Mouse (Mus musculus): ENCODE results near the gene Prr7. TPM values are rescaled to one million over a fixed set of nuclear protein-coding genes. Genes with fewer than 3 reads are reported as not detected.
A peak's percentile ranks its signal among the peaks of the same experiment; 100 is the strongest.

The Prr7 gene
- polyA plus RNA-seq, 1 experiment from 2014 or later, result 0.70 TPM

DNA sequence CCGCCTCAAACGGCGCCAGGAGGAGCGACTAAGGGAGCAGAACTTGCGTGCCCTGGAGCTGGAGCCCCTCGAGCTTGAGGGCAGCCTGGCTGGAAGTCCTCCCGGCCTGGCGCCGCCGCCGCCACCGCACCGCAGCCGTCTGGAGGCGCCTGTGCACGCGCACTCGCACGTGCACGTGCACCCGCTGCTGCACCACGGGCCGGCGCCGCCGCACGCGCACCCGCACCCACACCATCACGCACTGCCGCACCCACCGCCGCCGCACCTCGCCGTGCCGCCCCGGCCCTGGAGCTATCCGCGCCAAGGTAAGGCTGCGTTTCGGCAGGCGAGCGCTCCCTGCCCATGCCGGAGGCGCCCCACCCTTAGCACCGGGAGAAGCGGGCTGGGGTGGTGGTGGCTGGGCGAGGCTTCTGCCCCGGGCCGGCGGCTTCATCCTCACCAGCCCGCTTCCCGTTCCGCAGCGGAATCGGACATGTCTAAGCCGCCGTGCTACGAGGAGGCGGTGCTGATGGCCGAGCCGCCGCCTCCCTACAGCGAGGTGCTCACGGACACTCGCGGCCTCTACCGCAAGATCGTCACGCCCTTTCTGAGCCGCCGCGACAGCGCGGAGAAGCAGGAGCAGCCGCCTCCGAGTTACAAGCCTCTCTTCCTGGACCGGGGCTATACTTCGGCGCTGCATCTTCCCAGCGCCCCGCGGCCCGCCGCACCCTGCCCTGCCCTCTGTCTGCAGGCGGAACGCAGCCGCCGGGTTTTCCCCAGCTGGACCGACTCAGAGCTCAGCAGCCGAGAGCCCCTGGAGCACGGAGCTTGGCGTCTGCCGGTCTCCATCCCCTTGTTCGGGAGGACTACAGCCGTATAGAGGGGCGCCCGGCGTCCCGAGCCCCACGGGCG is 8.3 kb downstream of the Prr7 start:
- peak; percentile 63 for ATAC-seq (replicated peaks; ENCODE audit: low FRiP score)
- under 1% methylated on average over 97 of the region's 103 CpGs for WGBS

DNA sequence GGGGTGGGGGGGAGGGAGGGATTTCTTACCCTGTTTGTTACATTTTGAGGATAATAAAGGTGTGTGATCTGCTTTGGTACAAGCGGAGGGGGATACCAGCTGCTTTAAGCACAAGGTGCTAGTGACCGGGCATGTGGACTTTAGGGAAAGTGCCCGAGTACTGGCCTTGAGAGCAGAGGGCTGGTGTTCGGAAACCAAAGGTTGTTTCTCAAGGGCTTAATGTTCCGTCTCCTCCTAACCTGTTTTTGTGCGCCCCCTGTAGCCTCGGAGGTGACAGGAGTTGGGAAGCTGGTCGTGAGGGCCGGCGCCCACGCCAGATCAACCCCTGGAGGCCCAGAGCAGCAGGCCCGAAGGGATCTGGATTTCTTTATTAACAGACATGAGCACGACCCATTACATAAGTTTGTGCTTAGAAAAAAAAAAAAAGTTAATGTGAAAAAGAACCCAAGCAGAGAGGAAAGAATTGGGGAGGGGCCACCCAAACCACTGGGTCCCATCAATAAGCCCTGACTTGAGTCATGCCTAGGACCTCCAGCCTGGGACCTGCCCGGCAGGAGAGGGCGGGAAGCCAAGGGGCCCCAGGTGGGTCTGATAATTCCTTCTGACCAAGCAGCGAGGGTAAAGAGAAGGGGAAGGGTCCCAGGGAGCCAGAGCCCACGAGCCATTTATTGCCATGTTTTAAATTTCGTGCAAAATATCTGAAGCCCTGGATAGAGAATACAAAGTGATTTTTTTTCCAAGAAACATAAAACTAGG is 9.2 kb downstream of the Prr7 start:
- 21% methylated on average over 18 of the region's 18 CpGs for WGBS
- Histone ChIP-seq H3K4me3 (replicated peaks) (peak overlapping the region; percentile 67), H3K27ac (peak overlapping the region; percentile 82), H3K4me2 (peak overlapping the region; percentile 100), H3K27me3 (0 out of 2 replicates have a peak, but pooled peaks cover 8% of the 10 kb centered on the region), H3K9ac (peak overlapping the region; percentile 57), H3K4me1 (peaks cover 46% of the 10 kb centered on the region), H3K36me3 (peaks cover 45% of the 10 kb centered on the region), H3K9me3 (replicated peaks) (no peaks in the 10 kb centered on the region)
- ATAC-seq (replicated peaks; ENCODE audit: low FRiP score), result no peak

More for the DNA sequence above, 8.3 kb downstream of the Prr7 start:
- Histone ChIP-seq H3K4me2 (peak overlapping the region; percentile 100), H3K4me3 (replicated peaks) (peak overlapping the region; percentile 67), H3K9ac (peak overlapping the region; percentile 57), H3K9me3 (replicated peaks) (no peaks in the 10 kb centered on the region), H3K27me3 (0 out of 2 replicates have a peak, but pooled peaks cover 8% of the 10 kb centered on the region), H3K27ac (peak overlapping the region; percentile 82), H3K36me3 (peaks cover 38% of the 10 kb centered on the region), H3K4me1 (peaks cover 46% of the 10 kb centered on the region)

DNA sequence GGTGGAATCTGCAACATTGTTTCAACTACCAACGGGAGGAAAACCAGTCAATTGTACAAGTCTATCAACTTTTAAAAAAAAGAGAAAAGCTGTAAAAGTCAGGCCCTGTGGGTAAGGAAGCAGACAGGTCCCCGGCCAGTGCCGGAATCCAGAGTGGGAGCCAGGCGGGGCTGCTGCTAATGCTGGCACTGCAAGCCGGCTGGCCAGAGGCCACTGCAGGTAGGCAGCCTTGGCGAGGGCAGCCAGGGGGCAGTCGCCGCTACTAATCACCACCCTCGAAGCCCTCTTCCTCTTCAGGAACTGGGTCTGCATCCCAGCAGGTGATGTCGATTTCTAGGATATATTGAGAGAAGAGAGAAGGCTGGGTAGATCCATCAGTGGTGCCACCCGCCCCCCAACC is 9.9 kb downstream of the Prr7 start:
- Histone ChIP-seq H3K27me3 (0 out of 2 replicates have a peak, but pooled peaks cover 8% of the 10 kb centered on the region), H3K4me2 (no peak overlapping the region), H3K9ac (no peak overlapping the region), H3K36me3 (peaks cover 51% of the 10 kb centered on the region), H3K4me3 (replicated peaks) (no peak overlapping the region), H3K9me3 (replicated peaks) (no peaks in the 10 kb centered on the region), H3K4me1 (peaks cover 50% of the 10 kb centered on the region), H3K27ac (0 out of 2 replicates have a peak overlapping the region, but pooled peaks have one; percentile 4)
- no peak for ATAC-seq (replicated peaks; ENCODE audit: low FRiP score)
- WGBS, result 73% methylated on average over 11 of the region's 11 CpGs

DNA sequence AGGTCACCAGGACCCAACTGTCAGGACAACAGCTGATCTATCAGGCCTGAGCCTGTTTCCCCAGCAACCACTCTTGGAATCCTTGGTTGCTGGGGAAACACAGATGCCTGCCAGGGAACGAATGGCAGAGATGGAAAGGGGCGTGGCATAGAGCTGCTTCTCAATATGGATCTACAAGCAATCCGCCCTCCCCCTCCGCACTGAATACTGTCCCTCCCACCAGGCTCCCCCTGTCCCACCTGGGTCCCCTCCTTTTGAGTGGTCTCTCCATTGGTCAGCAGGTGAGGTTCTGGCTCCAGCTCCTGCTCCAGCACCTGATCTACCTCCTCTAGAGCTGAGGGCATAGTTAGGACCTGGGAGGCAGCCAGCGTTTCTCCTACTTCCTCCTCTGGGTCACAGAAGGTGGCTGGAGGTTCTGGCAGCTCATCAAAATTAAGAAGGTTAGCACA is 10.6 kb downstream of the Prr7 start:
- H3K4me1 ChIP-seq, result peaks cover 50% of the 10 kb centered on the region
- H3K4me3 ChIP-seq (replicated peaks), result no peak overlapping the region
- no peak for ATAC-seq (replicated peaks; ENCODE audit: low FRiP score)
- H3K9me3 ChIP-seq (replicated peaks), result no peaks in the 10 kb centered on the region
- H3K36me3 ChIP-seq, result peaks cover 58% of the 10 kb centered on the region
- H3K27ac ChIP-seq, result no peak overlapping the region
- no peak overlapping the region for H3K4me2 ChIP-seq
- H3K27me3 ChIP-seq, result 0 out of 2 replicates have a peak, but pooled peaks cover 6% of the 10 kb centered on the region
- WGBS, result 61% methylated on average over 5 of the region's 5 CpGs
- no peak overlapping the region for H3K9ac ChIP-seq

DNA sequence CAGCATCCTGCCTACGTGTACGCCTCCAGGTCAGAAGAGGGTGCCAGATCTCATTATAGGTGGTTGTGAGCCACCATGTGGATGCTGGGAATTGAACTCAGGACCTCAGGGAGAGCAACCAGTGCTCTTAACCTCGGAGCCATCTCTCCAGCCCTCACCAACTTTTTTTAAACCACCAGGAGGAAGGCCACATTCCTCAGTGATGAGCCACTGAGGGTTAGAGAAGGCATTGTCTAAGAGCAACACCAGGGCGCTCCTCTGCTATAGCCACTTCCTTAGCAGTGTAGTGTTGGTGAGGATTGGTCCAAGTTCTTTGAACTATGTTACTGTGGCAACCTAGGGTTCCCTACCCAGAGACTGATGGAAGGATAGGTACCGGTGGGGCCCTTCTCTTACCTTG is 11.7 kb downstream of the Prr7 start:
- no peaks in the 10 kb centered on the region for H3K9me3 ChIP-seq (replicated peaks)
- no peak overlapping the region for H3K4me3 ChIP-seq (replicated peaks)
- peaks cover 69% of the 10 kb centered on the region for H3K36me3 ChIP-seq
- peaks cover 45% of the 10 kb centered on the region for H3K4me1 ChIP-seq
- no peaks in the 10 kb centered on the region for H3K27me3 ChIP-seq
- H3K9ac ChIP-seq, result no peak overlapping the region
- WGBS, result 90% methylated on average over 5 of the region's 5 CpGs
- no peak overlapping the region for H3K4me2 ChIP-seq
- no peak for ATAC-seq (replicated peaks; ENCODE audit: low FRiP score)
- H3K27ac ChIP-seq, result no peak overlapping the region

DNA sequence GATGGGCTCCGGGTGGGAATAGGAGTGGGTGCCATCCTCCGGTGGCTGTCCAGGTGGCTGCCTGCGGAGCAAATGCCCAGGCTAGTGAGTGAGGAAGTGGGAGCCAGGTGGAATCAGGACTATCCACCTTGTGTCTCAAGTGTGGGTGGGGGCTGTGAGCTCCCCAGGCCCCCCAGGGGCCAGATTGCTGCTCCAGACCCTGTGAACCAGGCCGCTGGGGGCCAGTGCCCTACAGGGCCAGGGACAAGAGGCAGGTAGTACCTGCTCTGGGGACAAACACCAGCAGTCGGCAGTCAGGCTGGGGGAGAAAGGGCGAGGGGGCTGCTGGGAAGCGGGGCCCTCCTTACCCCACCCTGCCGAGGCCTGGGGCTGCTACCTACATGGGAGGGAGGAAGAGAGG is 12.2 kb downstream of the Prr7 start:
- ATAC-seq (replicated peaks; ENCODE audit: low FRiP score), result no peak
- H3K4me3 ChIP-seq (replicated peaks), result no peak overlapping the region
- H3K36me3 ChIP-seq, result peaks cover 74% of the 10 kb centered on the region
- no peaks in the 10 kb centered on the region for H3K27me3 ChIP-seq
- 92% methylated on average over 8 of the region's 8 CpGs for WGBS
- no peak overlapping the region for H3K4me2 ChIP-seq
- H3K9me3 ChIP-seq (replicated peaks), result no peaks in the 10 kb centered on the region
- H3K27ac ChIP-seq, result no peak overlapping the region
- peaks cover 40% of the 10 kb centered on the region for H3K4me1 ChIP-seq
- H3K9ac ChIP-seq, result no peak overlapping the region

DNA sequence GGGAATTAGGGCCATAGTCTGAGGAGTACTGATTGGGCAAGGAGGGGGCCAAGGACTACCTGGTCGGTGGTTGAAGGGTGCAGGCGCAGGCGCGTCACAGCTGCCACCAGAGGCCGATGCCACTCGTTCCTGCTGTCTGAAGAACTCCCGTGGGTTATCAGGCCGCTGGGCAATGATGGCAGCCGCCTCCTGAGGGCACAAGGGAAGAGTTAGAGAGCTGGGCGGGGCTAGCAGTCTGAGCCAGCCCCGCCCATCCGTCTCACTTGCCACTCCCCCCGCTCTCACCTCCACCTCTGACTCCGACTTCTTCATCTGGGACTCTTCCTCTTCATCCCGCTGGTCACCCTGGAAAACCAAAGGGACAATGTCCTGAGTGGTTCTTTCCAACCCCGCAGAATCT is 13.4 kb downstream of the Prr7 start:
- no peak overlapping the region for H3K27ac ChIP-seq
- no peaks in the 10 kb centered on the region for H3K27me3 ChIP-seq
- no peaks in the 10 kb centered on the region for H3K9me3 ChIP-seq (replicated peaks)
- H3K36me3 ChIP-seq, result peaks cover 86% of the 10 kb centered on the region
- WGBS, result 73% methylated on average over 16 of the region's 16 CpGs
- no peak for ATAC-seq (replicated peaks; ENCODE audit: low FRiP score)
- no peak overlapping the region for H3K4me2 ChIP-seq
- no peak overlapping the region for H3K9ac ChIP-seq
- H3K4me3 ChIP-seq (replicated peaks), result no peak overlapping the region
- peaks cover 32% of the 10 kb centered on the region for H3K4me1 ChIP-seq

DNA sequence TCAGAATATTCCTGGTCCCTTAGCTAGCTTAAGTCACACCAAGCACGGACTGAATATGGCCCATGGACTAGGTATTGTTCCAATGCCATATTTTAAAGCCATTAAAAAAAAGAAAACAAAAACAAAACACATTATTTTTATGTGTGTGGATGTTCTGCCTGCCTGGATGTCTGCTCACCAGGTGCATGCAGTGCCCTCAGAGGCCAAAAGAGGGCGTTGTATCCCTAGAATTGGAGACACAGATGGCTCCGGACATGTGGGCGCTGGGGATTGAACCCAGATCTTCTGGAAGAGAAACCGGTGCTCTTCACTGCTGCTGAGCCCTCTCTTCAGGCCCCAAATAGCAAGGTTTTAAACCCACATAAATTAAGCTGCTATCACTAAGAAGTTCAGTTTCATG is 14.0 kb downstream of the Prr7 start:
- H3K4me1 ChIP-seq, result peaks cover 32% of the 10 kb centered on the region
- 51% methylated on average over 5 of the region's 5 CpGs for WGBS

DNA sequence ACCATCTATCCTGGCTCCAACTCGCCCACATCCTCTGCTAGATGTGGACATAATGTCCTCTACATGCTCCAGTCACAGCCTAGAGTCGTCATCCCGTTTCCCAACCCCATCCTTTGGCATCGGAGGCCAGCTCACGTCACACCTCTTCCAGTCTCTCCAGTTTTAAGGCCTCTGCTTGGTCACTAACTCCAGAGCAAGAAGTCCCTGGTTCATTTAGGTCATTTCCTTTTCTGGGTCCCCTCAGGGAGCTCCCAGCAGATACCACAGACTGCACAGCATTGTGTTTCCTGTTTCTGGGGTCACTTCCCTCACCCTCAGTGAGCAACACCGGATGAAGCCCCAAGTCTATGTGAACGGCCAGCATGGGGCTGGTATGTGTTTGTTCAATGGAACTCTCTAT is 14.9 kb downstream of the Prr7 start:
- Histone ChIP-seq H3K27ac (peak overlapping the region; percentile 38; the same call in 1 of the 2 replicates), H3K27me3 (no peaks in the 10 kb centered on the region), H3K9ac (no peak overlapping the region), H3K9me3 (replicated peaks) (no peaks in the 10 kb centered on the region), H3K4me1 (peaks cover 35% of the 10 kb centered on the region), H3K36me3 (peaks cover 88% of the 10 kb centered on the region), H3K4me2 (no peak overlapping the region), H3K4me3 (replicated peaks) (no peak overlapping the region)
- no peak for ATAC-seq (replicated peaks; ENCODE audit: low FRiP score)
- 72% methylated on average over 7 of the region's 7 CpGs for WGBS

More for the DNA sequence above, 14.0 kb downstream of the Prr7 start:
- Histone ChIP-seq H3K36me3 (peaks cover 91% of the 10 kb centered on the region), H3K4me3 (replicated peaks) (no peak overlapping the region), H3K27ac (no peak overlapping the region), H3K4me2 (no peak overlapping the region), H3K27me3 (no peaks in the 10 kb centered on the region), H3K9me3 (replicated peaks) (no peaks in the 10 kb centered on the region), H3K9ac (no peak overlapping the region)
- ATAC-seq (replicated peaks; ENCODE audit: low FRiP score), result no peak

DNA sequence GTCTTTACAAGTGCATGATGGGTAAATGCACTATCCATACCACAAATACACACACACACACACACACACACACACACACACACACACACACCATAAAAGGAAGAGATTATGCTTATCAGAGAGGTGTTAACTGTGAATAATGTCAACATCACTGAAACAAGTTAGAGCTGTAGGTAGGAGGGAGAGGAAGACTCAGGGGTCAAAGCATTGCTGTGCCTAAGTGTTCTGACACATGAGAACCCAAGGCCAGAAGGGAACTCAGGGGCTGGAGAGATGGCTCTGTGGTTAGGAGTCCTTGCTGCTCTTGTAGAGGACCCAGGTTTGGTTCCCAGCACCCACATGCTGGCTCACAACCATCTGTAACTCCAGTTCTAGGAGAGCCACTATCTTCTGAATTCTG is 15.9 kb downstream of the Prr7 start:
- Histone ChIP-seq H3K4me3 (replicated peaks) (no peak overlapping the region), H3K9ac (no peak overlapping the region), H3K36me3 (peaks cover 79% of the 10 kb centered on the region), H3K4me1 (peaks cover 35% of the 10 kb centered on the region), H3K27me3 (no peaks in the 10 kb centered on the region), H3K9me3 (replicated peaks) (no peaks in the 10 kb centered on the region), H3K27ac (no peak overlapping the region), H3K4me2 (no peak overlapping the region)
- ATAC-seq (replicated peaks; ENCODE audit: low FRiP score), result no peak

DNA sequence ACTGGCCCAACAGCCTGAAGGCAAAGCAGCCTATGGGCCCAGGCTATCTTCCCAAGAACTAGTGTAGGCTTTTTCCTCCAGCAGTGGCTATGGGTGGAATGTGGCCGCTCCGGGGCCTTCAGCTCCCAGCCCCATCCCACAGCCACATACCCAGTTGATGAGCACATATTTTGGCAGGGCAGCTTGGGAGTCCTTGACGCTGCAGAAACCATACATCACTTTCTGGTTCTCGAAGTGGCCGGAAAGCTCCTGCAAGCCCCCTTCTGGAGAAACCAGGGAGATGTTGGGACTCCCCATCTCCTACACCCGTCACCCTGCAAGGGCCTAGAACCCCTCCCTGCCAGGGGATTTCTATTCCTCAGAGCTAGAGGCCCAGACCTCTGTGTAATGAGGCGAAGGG is 18.5 kb downstream of the Prr7 start:
- no peak overlapping the region for H3K4me2 ChIP-seq

DNA sequence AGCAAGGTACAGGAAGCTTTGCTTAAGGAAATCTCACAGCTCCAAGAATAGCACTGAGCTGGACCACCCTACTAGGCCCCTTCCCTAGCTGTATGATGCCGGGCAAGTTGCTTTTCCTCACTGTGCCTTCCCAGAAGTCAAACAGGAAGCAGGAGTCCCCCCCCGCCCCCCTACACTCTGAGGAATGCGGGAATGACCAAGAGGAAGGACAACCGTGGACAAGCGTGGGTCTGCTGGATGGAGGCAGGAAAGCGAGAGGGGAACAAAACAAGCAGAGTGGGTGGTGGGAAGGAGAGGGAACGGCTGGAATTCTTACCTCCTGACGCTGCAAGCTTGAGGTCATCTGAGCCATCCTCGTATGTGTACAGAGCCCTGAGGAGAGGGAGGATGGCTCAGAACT is 19.0 kb downstream of the Prr7 start:
- no peak overlapping the region for H3K9ac ChIP-seq
- peak overlapping the region; percentile 91 for H3K4me2 ChIP-seq
- H3K4me1 ChIP-seq, result peaks cover 55% of the 10 kb centered on the region

More for the DNA sequence above, 18.5 kb downstream of the Prr7 start:
- H3K9ac ChIP-seq, result no peak overlapping the region
- H3K9me3 ChIP-seq (replicated peaks), result no peaks in the 10 kb centered on the region
- H3K36me3 ChIP-seq, result peaks cover 53% of the 10 kb centered on the region
- peaks cover 53% of the 10 kb centered on the region for H3K4me1 ChIP-seq
- H3K27ac ChIP-seq, result peak overlapping the region; percentile 57
- ATAC-seq (replicated peaks; ENCODE audit: low FRiP score), result no peak
- H3K4me3 ChIP-seq (replicated peaks), result no peak overlapping the region
- WGBS, result 69% methylated on average over 7 of the region's 7 CpGs
- H3K27me3 ChIP-seq, result no peaks in the 10 kb centered on the region

More for the DNA sequence above, 19.0 kb downstream of the Prr7 start:
- H3K9me3 ChIP-seq (replicated peaks), result no peaks in the 10 kb centered on the region
- no peak for ATAC-seq (replicated peaks; ENCODE audit: low FRiP score)
- 32% methylated on average over 9 of the region's 9 CpGs for WGBS
- no peaks in the 10 kb centered on the region for H3K27me3 ChIP-seq
- H3K36me3 ChIP-seq, result peaks cover 49% of the 10 kb centered on the region
- H3K4me3 ChIP-seq (replicated peaks), result no peak overlapping the region
- H3K27ac ChIP-seq, result peak overlapping the region; percentile 57

Data from kidney, embryonic 15.5 days (tissue).